Mouse (Mus musculus): ENCODE measurements around the gene Nrf1. TPM values are rescaled to one million over a fixed set of nuclear protein-coding genes. Genes with fewer than 3 reads are reported as not detected.

Nrf1 gene
- total RNA-seq, 2 experiments from 2014 or later, result 18.7 to 21.0 TPM

Small RNA genes within 50 kb of the gene (microRNA-seq; reads per million reads assigned to microRNA genes)
- gene Mir182 (12.7 to 13.8 reads per million in 2 experiments), gene Mir183 (8.2 to 20.5 reads per million in 2 experiments), gene Mir96 (0 reads per million in 2 experiments)

Other genes with a start within 250 kb of the Nrf1 start
- gene Strip2, start 131.0 kb upstream of the Nrf1 start, total RNA-seq (2021), result 10 to 100 TPM; 13.2 to 14.9 TPM